Mouse (Mus musculus): ENCODE measurements around the gene Kcnmb4.

The Kcnmb4 gene

DNA sequence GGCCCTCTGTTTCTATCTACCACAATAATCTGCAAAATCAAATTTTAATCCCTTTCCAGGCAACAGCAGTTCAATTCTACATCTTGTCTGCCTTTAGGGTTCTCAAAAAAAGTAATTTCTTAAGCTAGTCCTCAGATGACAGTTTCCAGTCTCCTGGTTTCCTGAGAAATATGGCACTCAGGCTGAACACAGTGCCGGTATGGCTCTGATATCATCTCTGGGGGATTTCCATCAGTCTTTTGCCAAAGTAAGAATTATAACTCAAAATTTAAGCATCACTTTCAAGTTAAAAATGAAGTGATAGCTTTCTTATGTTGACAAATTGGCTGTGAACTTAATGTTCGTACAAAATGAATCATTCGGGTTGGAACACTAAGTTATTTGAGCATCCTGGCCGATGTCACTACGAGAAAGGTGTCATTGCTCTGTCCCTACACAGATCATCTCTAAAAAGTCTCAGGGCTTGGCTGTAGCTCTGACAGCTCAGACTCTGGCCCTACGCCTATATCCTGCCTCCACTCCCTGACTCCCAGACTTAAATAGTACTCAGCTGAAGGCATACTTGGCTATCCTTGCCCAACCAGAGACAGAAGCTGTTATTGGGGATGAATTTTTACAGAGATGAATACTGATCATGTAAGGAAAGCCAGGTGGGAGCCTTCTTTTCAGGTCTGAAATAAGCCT lies 70.8 kb downstream of the Kcnmb4 start:
- peak in 1 of 2 experiments; percentile 67 for DNase-seq (ENCODE audit: low spot score in 2 of 2)

DNA sequence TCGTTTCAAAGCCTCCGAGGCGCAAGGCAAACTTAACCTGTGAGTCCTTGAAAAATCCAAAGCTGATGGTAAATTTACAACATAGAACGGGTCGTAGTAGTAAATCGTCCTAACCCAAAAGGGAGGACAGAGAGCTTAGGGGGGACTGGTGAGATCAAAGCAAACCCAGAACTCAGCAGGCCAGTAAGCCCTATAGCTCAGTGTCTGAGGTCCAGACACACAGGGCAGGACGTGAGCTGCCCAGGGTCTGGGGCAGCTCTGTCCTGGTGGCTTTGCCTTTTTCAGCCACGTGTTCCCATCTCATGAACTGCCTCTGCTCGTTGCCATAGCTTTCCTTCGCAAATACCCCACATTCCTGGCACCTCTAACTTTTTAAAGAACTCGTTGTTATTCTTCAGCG lies 75.7 kb downstream of the Kcnmb4 start:
- no peak for DNase-seq (ENCODE audit: low spot score in 2 of 2)

DNA sequence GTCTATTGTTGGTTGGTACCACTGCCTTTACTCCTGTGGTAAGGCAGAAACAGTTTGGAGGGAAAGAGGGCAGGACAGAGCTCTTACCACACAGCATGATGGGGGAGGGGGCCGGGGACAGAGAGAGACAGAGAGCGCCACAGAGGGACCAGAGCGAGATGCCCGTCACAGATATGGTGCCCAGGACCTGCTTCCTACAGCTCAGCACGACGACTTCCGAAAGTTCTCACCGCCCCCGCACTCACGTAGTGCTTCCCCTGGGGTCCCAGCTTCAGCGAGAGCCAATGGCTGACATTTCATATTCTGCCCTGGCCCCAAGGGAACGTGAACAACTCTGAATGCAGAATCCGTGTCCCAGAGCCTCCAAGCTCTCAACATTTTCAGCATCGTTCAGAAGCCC lies 76.1 kb downstream of the Kcnmb4 start:
- DNase-seq (ENCODE audit: low spot score in 2 of 2): no peak

DNA sequence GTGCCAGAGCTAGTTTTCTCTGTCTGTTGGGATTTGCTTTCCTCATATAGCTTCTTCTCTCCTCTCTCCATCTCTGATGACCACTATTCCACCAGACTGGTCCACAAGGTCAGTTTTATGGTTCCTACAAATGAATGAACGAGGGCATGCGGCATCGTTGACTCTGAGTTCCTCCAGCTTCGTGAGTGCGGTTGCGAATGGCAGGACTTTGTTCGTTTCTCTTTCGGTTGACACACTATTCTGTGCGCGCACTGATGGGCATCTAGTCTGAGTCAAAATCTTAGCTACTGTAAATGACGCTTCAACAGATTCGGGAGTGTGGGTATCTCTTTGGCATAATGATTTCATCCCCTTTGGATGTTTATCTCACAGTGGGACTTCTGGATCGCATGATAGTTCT lies 76.7 kb downstream of the Kcnmb4 start:
- DNase-seq (ENCODE audit: low spot score in 2 of 2): no peak

DNA sequence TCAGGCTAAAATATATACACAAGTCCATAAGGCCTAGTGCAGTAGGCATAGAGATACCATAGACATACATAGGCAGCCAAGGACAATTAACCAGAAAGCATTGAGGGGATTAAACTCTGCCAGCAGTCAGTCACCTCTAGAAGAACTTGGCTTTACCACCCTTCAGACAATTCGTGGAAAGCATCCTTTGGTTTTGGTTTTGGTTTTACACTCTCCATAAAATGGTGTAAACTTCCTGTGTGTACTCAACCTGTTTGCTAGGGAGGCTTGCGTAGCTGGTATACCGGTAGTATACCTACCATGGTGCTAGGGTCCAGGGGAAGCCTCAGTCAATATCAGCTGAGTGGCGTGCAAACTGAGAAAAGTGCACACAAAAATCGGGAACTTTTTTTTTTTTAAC lies 77.4 kb downstream of the Kcnmb4 start:
- no peak for DNase-seq (ENCODE audit: low spot score in 2 of 2)

DNA sequence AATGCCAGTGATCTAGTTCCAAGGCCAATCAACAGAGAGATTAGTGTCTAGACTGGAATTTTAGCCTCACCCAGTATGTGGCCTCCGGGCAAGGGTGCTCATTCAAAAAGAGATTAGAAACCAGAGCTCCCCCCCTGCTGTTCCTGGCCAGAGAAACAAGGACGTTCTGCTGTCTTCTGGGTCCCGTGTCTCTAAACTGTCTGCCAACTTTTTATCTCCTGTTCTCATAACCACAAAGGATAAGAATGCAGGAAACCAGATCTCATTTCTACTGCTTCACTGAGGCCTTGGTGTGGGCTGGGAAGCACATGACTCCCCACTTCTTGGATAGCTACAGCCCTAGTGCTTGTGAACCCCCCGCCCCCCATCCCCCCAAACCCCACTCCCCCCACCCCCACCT lies 79.1 kb downstream of the Kcnmb4 start:
- no peak for DNase-seq (ENCODE audit: low spot score in 2 of 2)

DNA sequence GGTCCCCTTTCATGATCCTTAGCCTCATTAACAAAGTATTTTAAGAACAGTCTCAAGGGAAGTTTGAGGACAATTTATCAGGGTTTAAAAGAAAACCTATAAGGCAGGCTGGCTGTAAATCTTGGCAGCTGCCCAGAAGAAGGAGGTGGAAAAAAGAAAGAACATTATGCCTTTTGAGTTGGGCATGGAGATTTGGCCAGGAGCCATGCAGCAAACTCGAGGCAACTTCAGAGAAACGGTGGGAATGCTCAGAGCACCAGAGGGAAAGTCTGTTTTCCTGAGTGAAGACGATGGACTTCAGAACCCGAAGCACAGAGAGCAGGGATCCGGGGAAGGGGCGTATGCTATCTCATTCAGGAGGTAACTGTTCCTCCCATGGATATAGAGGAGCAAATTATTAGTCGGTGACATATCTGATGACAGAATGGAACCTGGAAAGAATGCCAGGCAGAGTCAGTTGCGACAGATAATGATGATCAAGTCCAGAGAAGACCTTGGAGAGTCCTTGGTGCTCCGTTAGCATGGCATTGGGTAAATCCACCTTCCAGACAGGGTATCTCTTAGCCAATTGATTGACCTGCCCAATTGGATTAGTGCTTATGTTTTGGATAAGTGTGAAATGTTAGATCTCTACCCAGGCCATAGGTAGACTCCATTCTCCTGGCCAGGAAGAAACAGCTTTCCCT lies 79.7 kb downstream of the Kcnmb4 start:
- DNase-seq (ENCODE audit: low spot score in 2 of 2): peak; percentile 72 to 76

DNA sequence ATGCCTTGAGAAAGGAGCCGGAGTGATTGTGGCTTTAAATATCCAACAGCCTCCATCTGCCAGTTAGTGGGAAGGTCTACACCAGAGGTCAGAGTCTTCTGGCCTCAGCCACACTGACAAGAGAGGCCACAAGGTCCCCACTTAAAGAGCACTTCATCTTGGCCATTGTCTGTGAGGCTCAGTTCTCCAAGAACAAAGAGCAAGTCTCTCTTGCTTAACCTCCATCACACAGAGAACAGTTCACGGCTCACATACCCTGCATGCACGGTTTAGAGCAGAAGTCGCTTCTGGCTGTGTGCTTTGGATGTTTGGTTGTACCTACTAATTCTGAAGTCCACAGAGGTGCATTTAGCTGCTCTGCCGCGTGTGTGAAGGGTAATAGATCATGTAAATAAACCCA lies 84.8 kb downstream of the Kcnmb4 start:
- no peak for DNase-seq (ENCODE audit: low spot score in 2 of 2)

DNA sequence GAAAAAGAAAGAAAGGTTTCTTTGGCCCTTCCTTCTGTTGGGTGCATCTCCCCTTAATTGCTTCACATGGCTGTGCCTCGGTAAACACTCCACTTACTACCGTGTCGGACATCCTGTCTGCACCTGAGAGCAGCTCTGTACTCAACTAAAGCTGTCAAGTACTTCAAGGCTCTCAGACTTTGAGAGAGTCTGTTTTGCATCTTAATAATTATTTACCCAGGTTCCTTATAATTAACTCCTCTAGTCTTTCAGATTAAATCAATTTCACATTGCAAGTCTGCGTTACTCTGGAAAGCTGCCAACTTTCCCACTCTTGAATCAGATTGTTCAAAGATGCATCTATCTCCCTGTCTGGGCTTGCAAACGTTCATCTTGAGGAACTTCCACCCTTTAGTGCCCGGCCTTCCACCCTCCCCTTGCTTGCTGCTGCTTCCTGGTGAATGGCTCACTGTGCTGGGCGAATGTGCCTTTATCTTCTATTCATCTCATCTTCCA lies 87.2 kb downstream of the Kcnmb4 start:
- peak in 1 of 2 experiments; percentile 41 for DNase-seq (ENCODE audit: low spot score in 2 of 2)

DNA sequence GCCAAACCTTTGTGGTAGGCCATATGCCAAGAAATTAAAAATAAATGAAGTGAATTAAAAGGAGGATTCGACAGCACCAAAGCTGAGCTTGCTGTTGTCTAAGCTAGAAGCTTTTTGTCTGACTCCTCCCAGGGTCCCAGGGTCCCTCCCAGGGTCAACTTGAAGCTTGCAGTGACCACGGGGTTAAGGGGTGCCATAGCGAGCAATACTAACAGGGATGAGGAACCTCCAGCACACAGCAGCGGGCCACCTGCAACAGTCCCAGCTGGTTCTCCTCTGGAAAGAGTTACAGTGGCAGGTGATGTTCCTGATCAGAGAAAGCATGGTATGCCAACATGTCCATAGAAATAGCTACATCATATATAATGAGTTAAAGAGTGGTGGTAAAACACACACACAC lies 89.3 kb downstream of the Kcnmb4 start:
- no peak for DNase-seq (ENCODE audit: low spot score in 2 of 2)

DNA sequence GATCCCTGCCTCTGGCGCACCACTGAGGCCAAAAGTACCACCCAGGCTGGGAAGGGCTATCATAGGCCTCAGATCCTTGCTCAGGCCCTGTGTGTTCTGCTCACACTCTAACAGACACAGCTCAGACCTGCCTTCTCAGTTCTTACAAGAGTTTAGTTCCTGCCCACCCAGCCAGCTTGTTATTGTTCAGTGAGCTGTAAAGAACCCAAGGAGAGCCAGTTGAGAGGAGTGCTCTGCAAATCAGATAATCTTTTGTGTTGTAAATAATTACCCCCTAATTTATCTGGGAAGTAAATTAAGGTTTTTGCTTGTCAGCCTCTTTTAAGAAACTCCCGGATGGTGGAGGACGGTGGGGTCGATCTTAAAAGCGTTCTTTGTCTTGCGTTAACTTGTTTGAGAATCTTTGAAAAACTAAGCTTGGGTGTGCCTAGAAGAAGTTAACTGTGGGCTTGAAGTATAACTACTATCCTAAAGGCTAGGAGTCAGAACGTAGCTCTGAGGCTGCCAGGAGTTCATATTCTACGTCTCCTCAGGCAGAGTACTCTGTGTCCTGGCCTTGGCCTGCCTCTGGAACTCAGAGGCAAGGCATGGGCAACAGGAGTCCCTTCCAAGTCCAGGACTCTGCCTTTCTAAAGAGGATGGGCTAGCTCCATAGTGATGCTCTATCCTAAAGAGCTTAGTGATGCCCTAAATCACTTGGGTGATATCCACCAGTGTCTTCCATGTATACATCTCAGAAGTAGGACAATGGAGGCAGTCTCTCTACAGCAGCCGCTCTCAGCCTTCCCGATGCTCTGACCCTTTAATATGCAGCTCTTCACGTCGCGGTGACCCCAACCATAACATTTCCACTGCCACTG lies 90.6 kb downstream of the Kcnmb4 start:
- no peak for DNase-seq (ENCODE audit: low spot score in 2 of 2)

DNA sequence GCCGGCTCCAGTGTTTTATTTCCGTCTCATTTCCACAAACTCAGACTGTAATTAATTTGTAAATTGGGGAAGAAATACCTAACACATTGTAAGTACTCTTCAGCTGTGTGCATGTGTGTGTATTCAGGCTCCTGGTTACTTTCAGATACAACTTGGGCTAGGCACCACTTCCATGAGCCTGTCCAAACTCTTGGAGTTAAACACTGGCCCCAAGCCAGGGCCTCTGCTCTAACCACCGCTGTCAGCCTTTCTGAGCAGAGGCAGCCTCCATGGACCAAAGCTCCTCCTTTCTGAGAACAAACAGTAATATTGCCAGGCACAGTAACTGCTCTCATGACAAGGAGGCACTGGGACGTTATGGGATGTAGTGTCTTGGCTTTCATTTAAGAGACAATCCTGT lies 96.8 kb downstream of the Kcnmb4 start:
- DNase-seq (ENCODE audit: low spot score in 2 of 2): no peak

DNA sequence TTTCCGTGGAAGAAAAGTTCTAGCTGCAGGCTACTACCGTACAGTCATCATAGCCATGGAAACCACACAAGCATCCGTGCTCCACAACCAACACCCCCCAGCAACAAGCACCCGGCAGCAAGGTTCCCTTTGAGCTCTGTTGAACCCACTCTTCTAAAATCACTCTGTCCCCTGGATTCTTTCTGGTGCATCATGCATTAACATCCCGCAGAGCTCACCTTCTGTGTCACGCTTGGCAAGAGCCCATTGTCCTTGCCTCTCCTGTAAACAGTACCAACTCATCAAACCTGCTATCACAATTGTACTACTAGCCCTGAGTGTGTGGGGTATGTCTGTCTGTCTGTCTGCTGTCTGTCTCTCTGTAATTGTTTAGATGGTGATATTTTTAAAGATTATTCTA lies 99.6 kb downstream of the Kcnmb4 start:
- no peak for DNase-seq (ENCODE audit: low spot score in 2 of 2)

DNA sequence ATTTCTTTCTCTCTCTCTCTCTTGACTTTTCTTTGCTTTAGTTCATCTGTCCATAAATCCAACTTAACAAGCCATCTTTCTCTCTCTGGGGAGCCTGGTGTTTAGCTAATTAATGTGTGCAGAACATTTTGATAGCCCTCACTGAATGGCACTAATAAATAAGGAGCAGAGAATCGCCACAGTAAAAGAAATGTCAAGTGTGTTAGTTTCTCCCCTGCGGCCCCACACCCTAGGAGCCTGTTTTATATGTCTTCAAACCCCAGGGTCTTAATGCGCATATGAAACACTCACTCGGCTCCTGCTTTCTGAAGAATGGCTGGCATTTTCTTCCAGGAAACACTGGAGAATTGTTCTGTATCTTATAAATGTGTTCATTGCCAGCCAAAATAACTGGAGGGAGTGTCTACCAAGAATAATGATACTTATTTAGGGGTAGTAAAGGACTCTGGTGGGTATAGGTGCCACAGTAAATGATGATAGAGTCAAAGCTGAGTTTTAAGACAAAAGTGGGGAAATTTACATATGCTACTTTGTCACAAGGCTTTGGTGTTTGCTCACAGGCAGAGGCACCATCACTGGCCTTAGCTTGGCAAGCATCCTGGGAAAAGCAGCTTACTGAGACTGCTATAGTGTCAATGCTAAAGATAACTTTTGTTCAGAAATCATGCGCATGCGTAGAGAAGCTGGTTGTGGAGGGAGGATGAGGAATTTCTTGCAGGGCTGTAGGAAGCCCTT lies 102.5 kb downstream of the Kcnmb4 start:
- peak in 1 of 2 experiments; percentile 52 for DNase-seq (ENCODE audit: low spot score in 2 of 2)

Data from right cerebral cortex, postnatal 10 days (tissue).